Mouse (Mus musculus) liver, embryonic 14.5 days (tissue): ENCODE measurements around the gene Olfr555.

ENCODE experiments used
- CTCF ChIP-seq: IDR thresholded peaks from 2 replicates; pipeline ENCODE4 v1.5.1; 2016; ENCODE audit warnings: antibody characterized with exemption, low read depth, control low read depth
- EP300 ChIP-seq: IDR thresholded peaks from 2 replicates; pipeline ENCODE4 v1.6.1; 2016; ENCODE audit warnings: antibody characterized with exemption, low read depth

DNA sequence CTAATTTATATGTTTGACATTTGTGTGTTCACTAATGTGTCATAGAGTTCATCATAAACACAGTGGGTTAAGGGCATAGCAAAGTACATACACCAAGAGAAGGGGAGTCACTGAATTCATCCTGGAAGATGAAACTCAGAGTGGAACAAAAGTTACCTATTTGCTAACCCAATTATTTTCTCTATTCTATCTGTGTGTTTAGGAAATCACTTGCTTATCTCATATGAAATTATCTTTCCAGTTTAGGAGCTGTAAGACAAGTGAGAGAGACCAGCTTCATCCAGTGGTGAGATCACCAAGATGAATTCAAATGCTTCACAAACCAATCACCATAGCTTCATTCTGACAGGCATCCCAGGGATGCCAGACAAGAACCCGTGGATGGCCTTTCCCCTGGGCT lies at the start of gene Olfr555:
- TF ChIP-seq EP300 (no peak), CTCF (no peak)
